Mouse (Mus musculus) adrenal gland, postnatal 4 days (tissue): ENCODE measurements around the gene Glt28d2. TPM values are rescaled to one million over a fixed set of nuclear protein-coding genes. Genes with fewer than 3 reads are reported as not detected.
"Not testable (repeated sequence)": the region's sequence is repeated elsewhere in the genome, so short reads cannot be mapped to it uniquely, and the experiment has no call there.

ENCODE experiments used
- DNase-seq, 2 experiments: peaks; one replicate each; pipeline ENCODE4 v3.0.0; 2021 to 2022; ENCODE audit warnings: low spot score in 2 of 2, mixed read lengths in 2 of 2
- long read RNA-seq, 2 experiments: library from polyadenylated mRNA; stranded (forward); transcript quantifications; one replicate each; pipeline ENCODE4 v2.0.0; 2021
- total RNA-seq, 2 experiments: library from RNA; stranded (reverse); gene quantifications; 2 replicates each; pipeline ENCODE4 v1.2.3; 2021

Glt28d2 gene
- total RNA-seq, result 1 to 10 TPM; 2.4 to 2.5 TPM
- long read RNA-seq, experiment 1, partial matches to known transcripts, result 0 of 2 reads
- long read RNA-seq, experiment 1, other reads (novel, unspliced or antisense), result 0 of 2 reads
- long read RNA-seq, experiment 2, partial matches to known transcripts, result 0 of 4 reads
- long read RNA-seq, experiment 2, other reads (novel, unspliced or antisense), result 0 of 4 reads

DNA sequence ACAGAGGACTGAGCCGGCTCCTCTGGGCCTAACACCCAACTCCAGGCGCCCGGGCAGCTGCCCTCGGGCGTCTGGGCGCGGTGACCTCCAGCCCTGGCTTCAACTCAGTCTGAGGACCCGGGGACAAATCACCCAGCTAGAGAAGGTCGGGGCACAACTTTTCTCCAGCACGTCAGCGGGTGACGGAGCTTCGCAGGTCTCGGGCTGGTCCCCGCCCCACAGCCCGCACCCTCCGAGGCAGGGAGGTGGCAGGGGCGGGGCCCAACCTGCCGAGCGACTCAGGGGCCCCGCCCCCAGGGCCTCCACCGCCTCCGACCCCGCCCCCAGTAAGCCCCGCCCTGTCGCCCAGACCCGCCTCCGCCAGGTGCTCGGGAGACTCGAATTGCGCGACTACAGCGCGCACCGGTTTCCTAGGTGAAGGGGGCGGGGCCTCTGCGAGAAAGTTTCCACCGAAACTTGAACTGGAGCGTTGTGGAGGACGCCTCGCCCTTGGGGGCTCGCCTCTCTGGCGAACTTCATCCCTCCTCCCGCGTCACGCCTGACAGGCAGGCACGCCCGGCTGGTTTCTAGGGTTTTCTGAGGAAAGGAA, at the start of gene Glt28d2, which contains the start of gene Gm37240:
Gene Glt28d2 (minus strand): TSS at position 278 of the 589 bp plus-strand sequence.
Gene Gm37240 (minus strand): TSS at position 280 of the 589 bp plus-strand sequence.
- DNase-seq, result peak; percentile 54

DNA sequence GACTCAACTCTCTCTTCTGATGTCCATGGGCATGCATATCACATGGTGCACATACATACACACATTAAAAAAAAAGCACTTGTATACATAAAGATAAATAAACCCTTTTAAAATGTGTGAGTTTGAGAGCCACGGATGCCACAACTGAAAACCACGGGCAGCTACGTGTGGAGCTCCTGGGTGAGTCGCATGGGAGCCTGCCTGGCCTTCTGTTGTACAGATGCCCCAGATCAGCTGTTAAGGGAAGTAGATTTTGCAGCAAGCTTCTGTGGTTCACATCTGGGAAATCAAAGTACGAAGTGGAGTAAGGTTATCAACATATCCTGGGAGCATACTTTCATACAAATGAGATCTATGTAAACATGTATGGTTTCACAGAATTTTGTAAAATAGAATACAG, 46.3 kb upstream of the Glt28d2 start:
- DNase-seq, result no peak

DNA sequence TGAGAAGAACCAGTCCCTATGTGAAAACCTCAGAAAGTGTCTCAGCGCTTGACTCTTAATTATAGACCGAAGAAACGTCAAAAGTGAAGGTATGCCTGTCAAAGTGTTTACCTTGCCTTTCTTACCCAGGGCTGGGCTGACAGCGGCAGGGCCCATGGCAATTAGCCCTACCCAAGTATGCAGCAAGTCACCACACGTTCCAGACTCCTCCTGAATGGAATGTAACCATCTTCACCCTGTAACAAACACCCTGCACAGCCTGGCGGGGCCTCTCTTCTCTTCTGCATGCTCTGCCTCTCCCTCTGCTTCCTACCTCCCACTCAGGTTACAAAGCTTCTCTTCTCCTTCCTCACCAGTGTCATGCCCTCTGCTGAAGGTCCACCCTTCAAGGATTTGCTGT, 44.5 kb upstream of the Glt28d2 start:
- DNase-seq, result no peak

DNA sequence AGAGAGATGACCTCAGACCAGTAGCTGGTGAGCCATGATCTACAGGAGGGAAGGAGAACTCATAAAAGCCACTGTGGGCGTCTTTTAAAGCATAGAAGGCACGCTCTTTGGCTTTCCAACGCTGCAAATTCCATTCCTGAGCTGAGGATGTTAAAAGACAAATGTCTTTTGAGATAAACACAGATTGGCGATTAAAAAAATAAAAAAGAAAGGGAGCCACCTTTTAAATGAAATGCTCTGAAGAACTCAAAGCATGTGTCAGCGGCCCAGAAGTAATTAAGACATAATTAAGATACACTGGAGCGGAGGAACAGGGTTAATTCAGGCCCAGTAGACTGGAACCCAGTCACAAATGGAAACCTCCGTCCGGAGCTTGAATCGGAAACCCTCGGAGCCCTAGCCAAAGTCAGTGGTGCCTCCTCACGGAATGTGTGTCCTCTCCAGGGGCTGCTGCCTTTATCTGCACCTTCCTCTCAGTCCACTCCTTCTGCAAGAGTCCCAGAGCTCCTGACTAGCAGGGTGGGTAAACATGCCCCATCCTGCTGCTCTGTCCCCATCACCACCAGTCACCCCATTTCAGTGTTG, 43.4 kb upstream of the Glt28d2 start:
- DNase-seq, result no peak

DNA sequence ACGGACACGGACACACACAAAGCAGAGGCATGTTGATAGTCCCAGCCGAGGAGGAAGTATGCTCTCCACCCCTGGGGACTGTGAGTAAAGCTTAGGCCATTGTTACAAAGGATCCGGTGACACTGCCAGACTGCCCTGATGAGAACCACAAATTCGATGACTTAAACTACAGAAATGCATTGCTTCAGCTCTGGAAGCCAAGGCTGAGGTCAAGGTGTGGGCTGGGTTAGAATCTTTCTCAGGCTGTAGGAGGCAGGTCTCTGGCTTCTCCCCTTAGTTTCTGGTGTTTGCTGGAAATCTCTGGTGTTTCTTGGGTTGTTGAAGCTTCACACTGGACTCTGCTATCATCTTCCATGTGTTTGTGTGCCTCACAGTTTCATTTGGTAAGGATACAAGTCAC, 42.4 kb upstream of the Glt28d2 start:
- no peak for DNase-seq

DNA sequence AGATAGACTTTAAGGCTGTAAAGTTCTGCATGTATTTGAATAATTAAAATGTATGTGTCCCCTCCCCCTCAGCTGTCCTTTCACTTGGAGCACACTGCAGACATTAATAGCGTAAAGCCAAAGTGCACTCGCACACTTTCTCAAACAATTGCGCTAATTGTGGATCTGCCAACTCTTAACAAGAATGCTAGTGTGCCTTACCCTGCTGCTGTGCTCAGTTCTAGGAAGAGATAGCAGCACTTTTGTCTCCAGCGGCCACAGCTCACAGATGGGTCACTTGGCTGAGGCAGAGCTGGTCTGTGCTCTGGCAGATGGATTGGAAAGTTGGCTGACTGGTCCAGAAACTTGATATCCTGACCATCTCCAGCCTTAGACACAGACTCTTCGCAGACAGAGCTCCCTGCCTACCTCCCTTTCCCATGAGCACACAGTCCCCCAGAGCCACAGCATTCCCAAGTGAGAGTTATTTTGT, 40.9 kb upstream of the Glt28d2 start:
- DNase-seq, result no peak

DNA sequence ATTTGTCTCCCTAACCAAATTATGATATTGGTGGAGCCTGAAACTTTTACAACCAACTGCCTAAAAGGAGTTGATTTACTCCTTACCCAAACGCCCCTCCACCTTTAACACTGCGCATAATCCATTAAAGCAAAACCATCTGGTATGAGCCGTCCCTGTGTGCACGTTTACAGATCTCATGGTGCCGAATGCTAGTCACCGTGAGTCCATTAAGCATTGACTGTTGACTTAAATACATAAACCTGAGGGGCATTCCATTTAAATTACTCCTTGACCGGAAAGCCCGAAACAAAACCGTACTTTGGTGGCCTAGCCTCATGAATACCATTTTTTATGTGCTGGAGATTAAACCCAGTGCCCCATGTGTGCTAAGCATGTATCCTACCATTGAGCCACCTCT, 40.0 kb upstream of the Glt28d2 start:
- no peak for DNase-seq

DNA sequence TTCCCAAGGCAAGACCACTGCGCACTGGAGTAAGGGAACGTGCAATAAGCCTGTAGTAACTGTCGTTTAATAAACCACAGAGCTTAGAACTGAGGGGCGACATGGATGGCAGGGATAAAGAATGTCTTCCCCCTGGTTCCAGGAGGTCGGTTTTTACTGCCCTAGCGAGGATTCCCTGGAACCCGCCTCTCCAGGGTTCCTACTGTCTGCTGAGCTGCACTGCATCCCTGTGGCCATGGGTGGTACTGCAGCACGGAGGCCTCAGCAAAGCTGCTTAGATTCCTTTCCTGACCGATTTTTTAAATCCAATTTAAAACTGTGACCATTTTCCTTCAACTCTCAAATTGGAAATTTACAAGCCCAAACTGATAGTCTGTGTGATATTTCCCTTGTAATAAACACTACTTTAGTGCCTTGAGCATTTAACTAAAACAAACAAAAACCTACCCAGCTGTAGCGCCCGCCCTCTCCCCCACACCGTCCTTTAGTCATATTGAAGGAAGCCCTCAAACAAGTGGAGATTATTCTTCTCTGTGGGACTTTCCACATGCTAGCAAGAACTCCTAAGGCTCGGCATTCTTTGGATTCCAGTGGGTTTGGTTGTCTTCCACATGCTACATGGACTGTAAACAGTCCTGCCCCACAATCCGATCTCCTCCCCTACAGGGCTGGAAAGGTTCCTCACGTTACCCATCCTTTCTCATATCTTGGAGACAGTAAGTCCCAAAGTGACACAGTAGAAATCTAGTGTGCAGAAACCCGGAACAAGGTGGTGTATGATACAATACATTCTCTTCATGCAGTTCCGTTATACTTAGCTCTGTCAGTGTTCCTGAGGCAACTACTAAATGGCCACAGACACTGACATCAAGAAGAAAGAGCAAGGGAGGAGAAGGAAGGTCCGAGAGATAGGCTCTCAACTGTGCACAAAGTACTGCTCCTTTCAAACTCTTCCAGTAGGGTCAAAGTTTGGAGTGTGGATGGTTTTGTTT, 36.9 kb upstream of the Glt28d2 start:
- DNase-seq, result peak; percentile 51 to 61

DNA sequence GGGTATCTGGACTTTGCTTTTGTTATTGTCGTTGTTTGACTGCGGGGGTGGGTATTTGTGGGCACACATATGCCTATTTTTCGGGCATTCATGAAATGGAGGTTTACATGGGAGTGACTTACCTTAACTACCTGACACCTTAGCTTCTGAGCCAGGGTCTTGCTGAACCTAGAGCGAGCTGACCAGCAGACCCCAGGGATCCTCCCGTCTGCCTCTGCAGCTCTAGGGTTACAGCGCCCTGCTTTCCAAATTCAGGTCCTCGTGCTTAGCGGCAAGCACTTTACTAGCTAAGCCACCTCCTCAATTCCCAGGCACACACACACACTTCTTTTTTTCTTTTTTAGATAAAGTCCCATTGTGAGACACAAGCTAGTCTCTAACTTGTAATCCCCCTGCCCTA, 36.0 kb upstream of the Glt28d2 start:
- DNase-seq, result no peak

DNA sequence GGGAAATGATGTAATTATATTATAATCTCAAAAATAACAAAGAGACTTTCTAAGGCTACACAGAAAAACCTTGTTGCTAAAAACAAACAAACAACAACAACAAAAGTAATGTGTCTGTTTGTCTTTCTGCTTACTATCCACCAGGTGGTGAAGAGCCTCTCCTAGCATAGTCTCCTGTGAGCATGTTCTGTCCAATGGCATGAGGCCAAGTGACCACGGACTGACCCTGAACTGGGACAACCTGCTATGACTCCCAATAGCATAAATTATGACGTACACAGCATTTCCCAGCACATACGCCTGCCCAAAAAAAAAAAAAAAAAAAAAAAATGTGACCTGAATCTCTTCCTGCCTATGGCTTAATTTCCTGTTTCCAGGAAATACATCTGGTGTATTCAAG, 35.0 kb upstream of the Glt28d2 start:
- peak; percentile 8 to 45 for DNase-seq

DNA sequence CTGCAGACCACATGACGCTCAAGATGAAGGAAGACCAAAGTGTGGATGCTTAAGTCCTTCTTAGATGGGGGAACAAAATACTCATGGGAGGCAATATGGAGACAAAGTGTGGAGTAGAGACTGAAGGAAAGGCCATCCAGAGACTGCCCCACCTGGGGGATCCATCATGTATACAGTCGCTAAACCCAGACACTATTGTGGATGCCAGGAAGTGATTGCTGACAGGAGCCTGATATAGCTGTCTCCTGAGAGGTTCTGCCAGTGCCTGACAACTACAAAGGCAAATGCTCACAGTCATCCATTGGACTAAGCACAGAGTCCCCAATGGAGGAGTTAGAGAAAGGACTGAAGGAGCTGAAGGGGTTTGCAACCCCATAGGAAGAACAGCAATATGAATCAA, 33.4 kb upstream of the Glt28d2 start:
- DNase-seq, result not testable (repeated sequence)

DNA sequence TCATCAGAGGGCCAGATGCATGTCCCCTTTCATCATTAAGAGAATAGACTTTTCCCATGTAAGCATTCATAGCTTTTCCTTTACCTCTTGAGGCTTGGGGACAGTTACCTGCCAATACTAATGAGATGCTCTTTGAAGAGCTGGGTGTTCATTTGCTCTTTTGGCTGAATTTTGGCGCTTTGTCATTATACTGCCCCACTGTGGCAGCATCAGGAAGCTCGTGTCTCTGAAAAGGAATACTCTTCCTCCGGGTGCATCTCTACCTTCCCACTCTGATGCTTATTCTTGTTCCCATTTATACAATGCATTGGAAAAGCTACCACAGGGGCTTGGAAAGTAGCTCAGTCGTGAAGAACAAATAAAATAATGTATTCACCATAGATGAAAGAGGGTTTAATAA, 30.3 kb upstream of the Glt28d2 start:
- DNase-seq, result no peak

DNA sequence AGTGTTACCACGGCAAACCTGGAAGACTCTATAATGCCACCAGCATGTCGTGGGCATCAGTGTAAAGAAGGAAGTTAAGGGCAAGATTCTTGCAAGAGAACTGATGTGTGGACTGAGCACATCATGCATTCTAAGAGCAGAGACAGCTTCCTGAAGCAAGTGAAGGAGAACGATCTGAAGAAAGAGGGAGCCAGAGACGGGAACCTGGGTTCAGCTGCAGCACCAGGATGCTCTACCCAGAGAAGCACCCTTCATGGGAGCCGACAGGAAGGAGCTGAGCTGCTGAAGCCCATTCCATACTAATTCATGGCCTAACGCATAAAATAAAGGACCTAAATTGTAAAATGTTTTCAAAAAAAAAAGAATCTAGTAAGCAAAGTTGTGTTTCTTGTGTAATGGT, 27.5 kb upstream of the Glt28d2 start:
- DNase-seq, result no peak

DNA sequence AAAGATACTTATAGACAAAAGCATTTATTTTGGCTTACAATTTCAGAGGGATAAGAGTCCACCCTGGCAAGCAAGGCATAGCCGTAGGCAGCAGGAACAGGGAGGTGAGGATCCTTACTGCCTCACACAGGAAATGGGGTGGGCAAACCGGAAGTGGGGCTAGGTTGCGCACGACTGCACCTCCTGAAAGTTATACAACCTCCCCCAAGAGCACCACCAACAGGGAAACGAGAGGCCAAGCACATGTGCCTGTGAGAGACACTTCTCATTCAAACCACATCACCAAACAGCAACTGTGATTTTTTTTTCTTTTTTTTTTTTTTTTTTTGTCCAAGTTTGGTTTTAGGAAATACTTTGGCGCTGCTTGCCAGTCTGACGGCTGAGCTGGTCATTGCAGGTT, 19.8 kb upstream of the Glt28d2 start:
- no peak for DNase-seq

DNA sequence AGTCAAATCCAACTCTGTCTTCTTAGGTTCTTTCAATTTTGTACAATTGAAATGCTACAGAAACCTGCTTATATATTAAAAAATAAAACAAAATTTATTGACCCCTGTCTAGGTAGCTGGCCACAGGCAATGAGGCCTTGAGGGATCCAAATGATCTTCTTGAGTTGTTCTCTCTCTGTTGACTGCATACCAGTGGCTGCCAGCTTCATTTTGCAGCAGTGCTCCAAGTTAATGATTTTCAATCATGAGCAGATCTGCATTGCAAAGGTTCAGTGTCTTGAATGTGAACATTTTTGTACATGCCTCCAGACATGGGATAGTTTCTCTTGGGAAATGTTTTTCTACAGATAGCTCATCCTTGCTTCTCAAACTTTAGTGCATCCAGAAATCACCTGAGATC, 17.1 kb upstream of the Glt28d2 start:
- DNase-seq, result no peak

DNA sequence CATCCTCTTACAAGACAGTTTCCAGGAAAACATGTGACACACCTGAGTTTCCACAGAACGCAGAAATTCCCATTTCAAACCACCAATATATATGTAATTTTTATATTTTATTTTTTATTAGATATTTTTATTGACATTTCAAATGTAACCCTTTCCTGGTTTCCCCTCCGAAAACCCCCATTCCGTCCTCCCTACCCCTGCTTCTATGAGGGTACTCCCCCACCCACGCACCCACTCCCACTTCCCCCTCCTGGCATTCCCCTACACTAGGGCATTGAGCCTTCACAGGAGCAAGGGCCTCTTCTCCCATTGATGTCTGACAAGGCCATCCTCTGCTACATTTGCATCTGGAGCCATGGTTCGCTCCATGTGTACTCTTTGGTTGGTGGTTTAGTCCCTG, 7.7 kb upstream of the Glt28d2 start:
- DNase-seq, result no peak

DNA sequence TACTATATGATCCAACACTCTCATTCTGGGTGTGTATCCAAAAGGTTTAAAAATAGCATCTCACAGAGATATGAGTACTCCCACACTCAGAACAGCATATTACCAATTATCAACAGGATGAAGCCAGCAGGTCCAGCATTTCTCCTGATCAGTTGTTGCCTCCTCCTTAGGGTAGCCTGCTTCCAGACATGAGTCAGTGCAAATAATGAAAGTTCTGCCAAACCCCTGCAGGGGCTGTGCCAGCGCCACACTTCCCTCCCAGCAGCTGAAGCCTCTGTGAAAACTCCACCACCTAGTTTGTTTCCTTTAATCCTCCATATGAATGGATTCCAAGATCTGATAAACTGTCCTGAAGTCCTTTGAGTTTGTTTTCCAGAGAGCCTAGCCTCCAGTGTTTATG, 4.3 kb upstream of the Glt28d2 start:
- DNase-seq, result no peak

DNA sequence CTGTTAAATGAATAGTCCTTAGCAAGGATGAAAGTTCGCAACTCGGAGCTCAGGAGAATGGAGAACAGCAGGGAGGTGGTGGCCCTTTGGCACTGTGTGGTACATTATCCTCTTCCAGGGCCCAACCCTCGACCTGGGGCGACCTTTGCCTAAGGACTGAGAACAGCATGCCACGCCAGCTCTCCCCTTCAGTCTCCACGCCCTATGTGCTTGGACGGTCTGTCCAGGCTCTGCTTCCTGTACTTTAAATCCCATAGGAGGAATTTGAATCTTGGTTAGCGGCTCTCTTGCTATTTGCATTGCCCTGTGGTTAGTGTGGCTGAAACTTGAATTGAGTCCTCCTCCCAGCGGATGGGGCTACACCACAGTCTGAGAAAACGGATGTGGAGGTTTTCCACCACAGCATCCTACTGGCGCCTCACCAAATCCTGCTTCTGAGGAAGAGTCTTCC, 930 bp upstream of the Glt28d2 start:
- no peak for DNase-seq

DNA sequence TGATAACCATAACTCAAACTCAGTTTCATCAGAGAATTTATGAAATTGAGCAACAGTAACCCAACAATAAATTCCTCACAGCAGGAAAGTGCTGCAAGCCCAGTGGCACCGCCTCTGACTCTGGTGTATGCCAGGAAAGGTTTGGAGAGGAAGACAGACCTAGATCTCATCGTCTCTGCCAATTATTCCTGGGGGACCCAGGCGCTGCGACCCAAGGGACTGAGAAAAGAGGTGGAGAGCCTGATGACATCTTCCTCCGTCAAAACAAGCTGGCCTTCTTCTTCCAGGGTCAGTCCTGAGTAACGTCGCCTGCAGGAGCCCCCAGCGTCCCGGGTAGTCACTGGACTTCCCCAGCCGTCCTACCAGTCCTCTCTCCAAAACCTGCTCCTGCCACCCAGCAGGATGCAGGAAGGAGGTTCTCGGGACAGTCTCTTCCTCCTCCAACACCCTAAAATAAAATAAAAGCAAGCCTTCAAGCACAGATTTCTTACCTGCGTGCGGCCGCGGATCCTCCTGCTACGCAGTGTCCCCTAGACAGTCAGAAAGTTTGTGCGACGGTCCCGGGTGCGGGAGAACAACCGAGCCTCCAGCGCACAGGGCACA, 579 bp downstream of the Glt28d2 start:
- no peak for DNase-seq

DNA sequence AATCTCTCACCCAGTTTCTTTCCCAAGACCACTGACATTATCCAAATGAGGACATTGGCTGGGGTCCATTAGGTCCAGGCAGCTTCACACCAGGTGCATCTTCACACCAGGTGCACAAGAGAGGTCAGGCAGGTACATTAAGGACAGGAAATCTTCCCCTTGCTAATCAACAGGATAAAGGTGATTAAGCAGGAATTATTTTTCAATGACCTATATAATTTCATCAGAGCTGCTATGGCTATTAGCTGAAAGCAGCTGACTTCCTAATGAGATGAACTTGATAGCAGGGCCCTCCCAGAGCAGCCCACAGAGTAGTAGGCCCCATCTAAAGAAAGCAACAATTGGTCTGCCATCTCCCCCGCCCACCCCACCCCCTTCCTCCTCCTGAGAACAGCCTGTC, 1.4 kb downstream of the Glt28d2 start:
- no peak for DNase-seq

DNA sequence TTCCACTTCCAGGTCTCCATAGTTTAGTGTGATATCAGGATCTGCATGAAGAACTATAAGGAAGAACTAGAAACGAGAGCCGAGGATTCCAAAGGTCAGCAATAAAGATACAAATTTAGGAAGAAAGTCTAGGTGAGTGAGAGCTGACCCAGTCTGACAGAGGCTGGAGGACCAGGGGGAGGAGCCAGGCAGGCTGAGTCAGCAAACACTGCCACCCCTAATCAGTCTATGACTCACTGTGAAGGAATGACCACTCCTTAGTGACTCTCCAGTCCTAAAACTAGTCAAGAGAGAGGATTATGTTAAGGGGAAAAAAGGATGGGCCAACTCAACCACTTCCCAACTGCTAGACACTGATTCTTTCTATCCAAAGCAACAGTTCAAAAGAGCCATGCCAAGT, 6.6 kb downstream of the Glt28d2 start:
- no peak for DNase-seq
